Mouse (Mus musculus) gonadal fat pad, adult 2 months (tissue): ENCODE measurements at regions not wholly inside any gene's neighbourhood (a gene's known extent, or its start where the extent isn't known, plus 50 kb on each side); places are given as distances from the start of the nearest gene placed in this dataset.

ENCODE experiments used
- DNase-seq: peaks from one replicate; pipeline ENCODE4 v3.0.0-alpha.2; 2012; ENCODE audit warnings: low read depth

DNA sequence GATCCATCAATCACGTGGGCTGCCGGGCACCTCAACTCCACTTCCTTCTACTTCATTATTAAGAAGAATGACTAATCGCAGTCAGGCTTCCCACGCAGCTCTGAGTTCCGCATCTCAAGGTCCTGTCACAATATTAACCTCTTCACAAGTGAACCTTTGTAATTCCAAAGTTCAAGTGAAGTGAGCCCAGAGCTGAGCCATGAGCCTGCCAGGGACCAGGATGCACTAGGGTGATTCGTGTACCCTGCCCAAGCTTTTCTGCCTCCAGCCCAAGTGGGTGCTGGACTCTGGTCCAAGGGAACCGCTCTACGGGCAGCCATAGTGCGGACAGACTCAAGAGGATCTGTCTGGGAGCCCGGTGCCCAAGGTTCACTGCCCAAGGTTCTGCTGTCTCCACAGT is 463.4 kb downstream of the Ajap1 start:
- DNase-seq = no peak

DNA sequence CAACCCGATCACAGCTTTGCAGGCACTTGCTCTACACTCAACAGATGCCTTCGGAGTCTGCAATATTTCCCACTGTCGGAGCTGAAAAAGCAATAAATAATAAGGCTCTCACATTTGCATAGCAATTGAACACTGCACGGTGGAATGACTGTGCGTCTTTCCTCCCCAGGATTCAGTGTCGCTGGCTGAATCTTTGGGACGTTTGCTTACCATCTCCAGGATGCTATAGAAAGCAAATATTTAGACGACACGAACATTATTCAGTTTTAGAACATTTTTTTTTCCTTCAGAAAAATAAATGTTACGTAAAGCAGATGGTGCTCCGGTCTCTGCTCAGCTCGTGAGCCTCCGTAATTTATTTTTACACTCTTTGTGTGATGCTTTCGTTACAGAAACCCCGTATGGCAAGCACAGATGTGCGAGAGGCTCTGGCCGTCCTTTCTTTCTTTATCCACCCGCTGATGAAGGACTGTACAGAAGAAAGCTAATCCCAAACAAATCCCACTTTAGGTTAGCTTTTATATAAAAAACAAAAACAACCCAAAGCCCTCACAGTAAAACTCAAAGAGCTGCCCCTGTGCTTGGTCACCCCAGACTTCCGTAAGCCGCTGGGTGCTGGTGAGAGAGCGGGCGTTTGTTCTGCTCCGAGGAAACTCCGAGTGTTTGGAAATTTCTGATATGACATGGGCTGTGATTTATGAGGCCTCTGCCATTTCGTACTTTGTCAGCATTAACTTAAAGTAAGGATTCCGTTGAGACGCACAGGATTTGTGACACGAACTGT is 464.3 kb downstream of the Ajap1 start:
- no peak for DNase-seq

DNA sequence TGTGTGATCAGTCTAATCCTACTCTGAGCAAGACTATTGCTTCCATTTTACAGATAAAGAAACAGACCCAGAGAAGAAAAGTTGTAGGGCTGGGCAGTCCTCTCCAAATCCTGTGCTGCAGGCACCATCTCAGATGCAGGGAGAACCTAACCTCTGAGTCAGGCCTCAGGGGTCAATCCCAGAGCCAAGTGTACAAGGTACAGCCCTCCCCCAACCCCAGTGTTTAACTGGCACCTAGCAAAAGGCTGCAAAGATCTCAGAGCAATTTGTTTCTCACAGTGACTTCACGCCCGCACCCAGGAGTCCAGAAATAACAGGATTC is 464.8 kb downstream of the Ajap1 start:
- DNase-seq = no peak

DNA sequence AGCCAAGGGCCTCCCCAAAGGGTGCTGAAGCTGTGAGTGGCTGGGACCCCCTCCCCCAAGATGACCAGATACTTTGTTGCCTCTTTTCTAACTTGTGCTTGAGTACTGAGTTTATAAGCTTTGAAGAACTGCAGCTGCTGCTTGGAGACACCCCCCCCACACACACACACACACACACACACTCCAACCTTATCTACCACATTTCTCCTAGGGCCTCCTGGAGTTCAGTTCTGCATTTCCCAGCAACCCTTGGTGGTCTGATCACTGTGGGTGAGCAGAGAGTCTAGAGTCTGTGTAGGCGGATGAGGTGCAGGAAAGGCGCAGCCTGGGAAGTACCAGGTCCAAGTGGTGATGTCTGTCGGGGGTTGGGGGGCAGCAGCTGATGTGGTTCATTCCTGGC is 479.3 kb downstream of the Ajap1 start:
- no peak for DNase-seq

DNA sequence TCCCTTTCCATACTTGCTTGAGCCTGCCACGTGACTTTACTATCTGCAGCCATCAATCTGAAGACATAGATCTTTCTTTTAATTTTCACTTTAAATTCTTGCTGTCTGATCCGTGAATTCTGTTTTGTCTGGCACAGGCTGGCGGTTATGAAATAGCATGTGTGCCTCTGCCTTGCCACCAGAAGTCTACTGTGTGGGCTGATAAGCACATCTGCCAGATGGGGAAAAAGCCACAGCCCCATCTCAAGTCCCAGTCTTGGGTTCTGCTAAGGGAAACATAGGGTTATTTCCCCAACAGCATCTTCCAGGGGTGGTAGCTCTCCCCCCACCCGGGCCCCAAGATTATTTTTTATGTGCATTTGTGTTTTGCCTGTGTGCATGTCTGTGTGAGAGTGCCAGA is 480.1 kb downstream of the Ajap1 start:
- DNase-seq = peak; percentile 10

DNA sequence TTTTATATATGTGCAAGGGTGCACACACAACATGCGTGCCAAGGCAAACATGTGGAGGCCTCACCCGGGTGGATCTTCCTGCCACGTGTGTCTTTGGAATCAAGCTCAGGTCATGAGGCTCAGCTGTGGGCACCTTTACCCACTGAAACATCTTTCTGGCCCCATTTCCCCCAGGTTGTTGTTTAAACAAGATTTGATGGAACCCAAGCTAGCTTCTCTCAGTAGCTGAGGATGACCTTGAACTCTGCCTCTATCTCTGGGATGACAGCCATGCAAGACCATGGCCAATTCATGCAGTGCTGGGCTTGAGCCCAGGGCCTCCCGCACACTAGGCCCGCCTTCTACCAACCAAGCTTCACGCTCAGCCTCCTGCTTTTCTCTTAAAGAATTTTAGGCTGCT is 480.9 kb downstream of the Ajap1 start:
- no peak for DNase-seq

DNA sequence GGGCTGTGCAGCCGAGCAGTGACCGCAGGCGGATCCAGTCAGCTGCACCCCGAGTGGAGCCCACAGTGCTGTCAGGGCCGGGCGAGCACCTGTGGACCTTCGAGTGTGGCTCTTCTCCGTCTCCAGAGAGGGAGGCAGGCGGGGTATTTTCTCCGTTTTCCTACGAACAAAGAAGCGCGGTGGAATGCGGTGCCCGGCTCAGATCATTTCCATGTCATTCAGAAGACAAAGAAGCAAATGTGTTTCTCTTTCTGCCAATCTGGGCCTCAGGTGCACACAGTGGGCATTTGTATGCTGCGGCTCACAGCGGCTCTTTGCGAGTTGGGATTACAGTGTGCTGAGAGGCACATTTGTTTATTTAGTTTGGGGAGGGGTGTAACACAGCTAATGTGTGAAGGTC is 483.1 kb downstream of the Ajap1 start:
- DNase-seq = no peak

DNA sequence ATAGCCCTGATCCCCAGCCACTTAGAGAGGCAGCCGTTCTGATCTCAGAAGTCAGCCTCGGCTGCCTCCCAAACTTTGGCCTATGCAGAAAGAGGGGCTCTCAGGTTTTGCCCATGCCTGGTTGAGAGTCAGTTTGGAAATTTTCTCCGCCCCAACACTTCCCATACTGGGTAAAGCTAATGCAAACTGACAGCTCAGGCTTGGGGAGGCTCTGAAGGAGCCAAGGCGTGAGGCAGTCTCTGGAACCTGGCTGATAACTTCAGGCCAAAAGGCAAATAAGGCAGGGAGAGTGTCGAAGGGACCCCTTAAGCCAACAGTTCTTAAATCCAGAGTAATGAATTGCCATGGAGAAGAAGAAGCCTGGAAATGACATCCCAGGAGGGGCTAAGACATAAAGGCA is 485.4 kb downstream of the Ajap1 start:
- no peak for DNase-seq

DNA sequence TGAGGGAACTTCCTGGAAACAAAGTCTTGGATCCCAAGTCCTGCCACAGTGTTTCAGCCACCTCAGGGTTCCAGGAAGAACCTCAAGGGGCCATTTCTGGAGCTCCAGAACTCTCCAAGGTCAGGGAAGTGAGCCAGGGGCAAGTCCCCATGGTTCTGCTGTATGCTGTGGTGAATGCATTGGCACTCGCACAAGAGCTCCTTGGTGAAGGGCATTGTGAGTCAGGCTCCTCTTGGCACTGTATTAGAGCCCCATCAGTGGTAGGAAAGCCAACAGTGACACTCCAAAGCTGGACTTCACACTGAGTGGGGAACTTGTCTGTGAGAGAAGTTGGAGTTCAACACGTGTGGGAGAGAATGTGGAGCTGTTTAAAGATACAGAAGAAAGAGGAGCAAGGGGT is 486.0 kb downstream of the Ajap1 start:
- DNase-seq = no peak

DNA sequence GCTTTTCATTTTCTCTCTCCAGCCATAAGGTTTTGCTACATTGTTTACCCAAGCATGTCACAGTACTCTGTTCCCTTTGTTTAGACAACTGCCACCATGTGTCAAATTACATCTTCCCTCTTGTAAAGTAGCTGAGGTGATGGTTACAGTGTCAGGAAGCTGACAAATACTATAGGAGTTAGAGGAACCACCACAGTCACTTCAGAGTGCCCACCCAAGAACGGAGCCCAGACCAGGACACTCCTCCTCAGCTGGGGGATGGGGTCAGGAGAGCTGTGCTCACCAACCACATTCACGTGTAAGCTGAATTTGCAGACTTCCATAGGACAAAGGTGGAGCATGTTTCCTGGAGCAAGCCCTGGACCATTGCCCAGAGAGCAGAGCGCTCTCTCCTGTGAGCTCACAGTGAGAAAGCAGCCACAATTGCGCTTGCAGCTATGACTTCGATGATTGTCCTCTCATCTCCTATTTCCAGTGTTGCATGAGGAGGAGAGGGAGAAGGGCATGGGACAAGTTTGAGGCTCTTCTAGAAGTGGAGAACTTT is 487.5 kb downstream of the Ajap1 start:
- DNase-seq = no peak

DNA sequence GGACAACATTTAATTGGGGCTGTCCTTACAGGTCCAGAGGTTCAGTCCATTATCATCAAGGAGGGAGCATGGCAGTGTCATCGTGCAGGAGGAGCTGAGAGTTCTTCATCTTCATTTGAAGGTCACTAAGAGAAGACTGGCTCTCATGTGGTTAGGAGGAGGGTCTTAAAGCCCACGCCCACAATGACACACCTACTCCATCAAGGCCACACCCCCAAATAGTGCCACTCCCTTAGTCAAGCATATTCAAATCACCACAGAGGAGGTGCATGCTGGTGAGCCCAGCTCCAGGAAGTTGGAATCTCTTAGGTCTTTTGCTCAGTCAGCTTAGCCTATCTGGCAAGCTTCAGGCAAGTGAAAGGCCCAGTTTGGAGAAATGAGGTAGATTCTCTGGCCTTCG is 488.4 kb downstream of the Ajap1 start:
- no peak for DNase-seq

DNA sequence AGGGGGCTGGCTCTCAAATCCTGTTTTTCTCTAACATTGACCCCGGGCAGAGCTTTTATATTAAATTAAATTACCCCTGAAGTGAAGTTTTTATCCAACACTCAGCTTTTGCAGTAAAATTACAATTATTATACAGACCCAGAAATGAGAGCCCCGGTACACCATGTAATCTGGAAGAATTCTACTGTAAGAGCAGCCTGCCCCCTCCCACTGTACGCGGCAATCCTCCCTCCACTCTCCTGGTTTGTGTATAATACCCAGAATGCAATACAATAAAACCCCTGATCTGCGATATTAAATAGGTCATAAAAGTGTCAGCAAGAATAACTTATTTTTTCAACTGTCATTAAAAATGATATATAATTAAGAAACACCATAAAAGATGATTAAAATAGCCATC is 492.3 kb downstream of the Ajap1 start:
- DNase-seq = no peak

DNA sequence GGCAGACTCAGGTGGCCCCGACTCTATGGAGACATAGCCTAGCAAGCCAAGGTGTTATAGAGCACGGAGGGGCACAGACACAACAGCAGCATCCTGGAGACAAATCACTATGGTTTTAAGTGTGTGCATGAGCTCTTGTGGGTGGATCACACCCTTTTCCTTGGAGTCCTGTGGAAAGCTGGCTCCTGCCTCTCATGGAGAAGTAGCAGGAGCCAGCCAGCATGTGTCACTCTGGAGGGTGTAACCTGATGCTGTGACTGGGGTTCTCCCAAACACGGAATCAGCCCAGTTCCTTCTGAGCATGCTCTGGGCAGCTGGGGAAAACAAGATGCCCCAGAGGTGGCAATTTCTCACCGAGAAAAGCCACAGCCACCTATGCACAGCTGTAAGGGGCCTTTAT is 494.9 kb downstream of the Ajap1 start:
- no peak for DNase-seq

DNA sequence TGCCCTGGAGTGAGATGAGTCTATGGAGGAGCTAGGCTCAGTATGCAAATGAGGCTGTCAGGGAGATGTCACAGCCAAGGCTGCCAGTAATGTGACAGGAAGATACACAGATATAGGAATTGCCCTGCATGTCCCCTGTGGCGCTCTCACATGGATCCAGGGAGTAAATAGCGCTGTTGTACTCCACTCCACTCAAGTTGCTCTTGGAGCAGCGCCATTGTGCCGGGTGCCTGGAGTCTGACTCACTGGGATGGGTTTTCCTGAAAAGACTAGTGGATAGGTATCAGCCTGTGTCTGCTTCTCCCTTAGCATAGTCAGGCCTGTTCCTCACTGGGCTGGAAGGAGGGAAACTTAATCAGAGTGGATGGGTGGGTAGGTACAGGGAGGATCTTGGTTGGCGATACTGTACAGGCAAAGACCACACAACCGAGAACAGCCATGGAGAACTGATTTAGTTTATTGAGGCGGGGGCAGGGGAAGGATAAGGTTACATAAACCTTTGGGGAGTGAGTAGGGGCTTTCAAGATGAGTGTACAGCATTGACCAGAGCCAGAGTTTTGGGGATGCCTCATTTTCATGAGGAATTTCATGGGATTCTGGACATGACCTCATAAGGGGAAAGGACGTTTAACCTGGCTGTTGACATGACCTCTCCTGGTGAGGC is 497.5 kb upstream of the Kcnab2 start:
- DNase-seq = no peak

DNA sequence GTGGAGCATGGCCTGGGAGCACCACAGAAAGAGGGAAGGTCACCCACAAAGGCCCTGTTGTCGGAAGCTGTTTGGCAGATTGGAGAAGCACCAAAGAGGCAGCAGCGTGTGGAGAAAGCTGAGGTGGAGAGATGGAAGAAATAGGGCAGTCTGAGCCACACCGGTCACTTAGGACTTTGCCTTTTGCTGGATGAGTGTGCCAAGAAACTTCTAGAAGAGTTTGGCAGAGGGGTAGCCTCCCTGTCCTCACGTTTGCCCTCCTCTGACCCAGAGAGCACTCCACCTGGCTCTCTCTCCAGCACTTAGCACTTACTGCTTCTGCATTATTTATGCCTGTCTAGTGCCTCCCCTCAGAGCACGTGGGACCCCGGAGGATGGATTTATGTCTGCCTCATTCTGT is 485.3 kb upstream of the Kcnab2 start:
- no peak for DNase-seq

DNA sequence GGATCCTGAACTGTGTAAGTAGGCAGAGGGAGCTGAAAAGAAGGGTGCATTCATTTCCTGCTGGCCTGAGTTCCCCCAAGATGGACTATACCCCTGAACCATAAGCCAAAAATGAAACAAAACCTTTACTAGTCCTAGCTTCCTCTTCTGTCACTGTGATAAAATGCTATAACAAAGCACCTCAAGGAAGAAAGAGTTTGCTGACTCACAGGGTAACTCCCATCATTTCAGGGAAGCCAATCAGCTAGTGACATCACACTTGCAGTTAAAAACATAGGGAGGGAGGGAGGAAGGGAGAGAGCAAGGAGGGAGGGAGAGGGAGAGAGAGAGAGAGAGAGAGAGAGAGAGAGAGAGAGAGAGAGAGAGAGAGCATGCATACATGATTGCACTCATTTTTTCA is 484.5 kb upstream of the Kcnab2 start:
- DNase-seq = no peak

DNA sequence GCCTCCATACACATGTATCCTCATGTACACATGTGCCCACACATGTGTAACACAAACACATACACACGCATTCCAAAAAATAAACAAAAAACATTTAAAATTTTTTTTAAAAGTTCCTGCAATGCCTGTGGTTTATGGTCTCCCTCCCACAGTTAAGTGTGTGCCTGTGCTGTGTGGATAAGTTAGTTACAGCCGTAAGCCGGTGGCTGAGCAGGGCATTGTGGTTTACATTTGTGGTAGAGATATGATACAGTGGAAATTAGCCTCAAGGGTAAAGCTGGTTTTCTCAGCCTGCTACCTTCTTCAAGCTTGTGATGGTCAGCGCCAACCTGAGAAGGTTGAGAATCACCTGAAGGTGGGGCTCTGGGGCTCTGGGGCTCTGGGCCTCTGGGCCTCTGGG is 484.0 kb upstream of the Kcnab2 start:
- no peak for DNase-seq

DNA sequence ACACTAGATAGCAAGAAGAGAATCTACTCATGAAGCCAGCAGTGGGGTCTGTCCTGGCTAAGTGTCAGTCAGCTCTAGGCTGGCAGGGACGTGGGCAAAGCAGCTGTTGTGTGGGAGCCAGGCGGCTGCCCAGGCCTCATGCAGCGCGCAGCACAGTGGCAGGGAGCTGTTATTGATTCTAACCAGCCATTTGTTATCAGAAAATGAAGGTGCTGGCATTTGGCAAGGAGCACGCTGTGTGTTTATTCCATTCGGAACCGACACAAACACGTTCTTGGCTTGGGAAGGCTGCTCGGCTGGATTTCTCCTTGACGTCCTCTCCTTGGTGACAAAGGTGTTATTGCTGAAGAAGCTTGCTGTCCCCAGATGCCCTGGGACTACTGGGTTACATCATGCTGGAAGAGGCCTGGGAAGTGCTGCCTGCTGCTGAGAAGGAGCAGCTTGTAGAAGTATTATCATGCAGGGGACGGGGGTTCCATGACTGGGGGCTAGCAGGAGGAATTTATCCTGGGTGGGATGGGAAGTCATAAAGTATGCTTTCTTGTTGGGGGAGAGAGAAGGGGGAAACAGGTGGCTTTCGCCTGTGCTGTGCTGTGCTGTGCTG is 482.1 kb upstream of the Kcnab2 start:
- DNase-seq = no peak

DNA sequence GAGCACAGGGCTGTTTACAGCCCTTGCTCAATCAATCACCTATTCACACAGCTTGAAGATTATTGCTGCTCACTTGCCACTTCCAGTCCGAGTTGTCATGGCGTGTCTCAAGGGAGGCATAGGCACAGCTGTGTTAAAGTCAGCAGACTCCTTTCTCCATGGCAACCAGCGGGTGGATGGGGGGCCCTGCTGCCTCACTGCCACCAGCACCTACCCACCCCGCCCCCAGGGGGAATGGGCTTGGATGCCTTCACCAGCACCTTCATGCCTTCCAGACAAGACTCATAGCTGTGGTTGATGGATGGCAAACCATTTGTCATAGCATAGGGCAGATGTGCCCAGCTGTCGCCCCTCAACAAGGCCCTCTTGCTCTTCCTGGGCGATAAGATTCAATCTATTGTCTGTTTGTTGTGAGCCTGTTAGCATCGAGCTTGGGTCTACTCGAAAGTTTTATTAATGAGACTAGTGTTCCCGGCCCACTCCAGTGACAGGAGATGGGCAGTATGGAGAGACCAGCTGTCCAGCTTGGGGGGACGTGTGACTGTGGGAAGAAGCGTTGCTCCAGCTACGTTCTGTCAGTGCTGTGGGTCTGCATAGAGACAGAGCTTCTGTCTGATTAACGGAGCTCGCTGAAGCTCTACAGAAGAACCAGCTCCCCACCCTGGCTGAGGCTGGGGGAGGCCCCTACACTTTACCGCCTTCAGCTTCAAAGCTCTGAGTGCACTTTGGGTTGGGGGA is 475.7 kb upstream of the Kcnab2 start:
- no peak for DNase-seq

DNA sequence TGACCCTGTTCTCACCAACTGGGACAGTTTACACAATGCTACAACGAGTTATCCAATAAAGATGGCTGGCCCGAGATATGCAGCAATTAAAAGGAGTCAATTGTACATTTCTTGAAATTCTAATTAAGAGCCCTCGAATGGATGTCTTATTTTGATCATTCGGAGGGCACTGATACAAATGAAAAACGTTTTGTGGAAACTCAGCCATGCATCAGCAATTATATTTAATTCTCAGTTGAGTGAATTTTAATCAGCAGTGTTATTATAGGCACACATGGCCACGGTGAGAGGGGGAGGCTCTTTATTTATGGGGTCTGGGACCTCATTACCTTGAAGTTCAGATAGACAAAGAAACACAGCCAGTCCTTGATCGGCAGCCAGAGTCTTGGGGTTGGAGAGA is 471.3 kb upstream of the Kcnab2 start:
- no peak for DNase-seq

DNA sequence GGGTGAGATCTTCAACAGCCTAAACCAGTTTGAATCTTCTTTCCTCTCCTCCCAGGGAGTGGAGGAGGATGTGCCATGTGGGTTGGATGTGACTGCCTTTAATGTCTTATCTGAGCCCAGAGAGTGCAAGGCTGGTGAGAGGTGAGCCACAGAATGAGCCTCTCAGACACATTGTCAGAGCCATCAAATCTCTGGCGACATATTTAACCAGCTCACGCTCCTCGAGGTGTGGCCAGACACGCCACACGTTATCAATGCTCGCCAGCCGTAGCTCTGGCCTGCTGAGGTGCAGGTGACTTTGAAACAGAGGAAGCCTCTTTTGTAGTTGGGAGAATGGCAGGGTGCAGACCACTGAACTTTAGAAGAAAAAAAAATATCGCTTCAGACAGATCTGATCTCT is 463.5 kb upstream of the Kcnab2 start:
- DNase-seq = no peak

DNA sequence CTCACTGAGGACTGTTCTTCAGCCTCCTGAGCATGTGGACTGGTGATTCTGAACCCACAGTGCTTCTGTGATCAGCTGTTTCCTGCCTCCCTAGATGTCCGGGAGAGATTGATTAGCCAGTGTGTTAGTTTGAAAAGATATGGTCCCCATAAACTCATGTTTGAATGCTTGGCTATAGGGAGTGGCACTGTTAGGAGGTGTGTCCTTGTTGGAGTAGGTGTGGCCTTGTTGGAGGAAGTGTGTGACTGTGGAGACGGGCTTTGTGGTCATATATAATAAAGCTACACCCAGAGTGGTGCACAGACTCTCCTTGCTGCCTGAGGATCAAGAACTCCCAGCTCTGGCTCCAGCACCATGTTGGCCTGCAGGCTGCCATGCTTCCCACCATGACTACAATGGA is 458.9 kb upstream of the Kcnab2 start:
- DNase-seq = no peak

DNA sequence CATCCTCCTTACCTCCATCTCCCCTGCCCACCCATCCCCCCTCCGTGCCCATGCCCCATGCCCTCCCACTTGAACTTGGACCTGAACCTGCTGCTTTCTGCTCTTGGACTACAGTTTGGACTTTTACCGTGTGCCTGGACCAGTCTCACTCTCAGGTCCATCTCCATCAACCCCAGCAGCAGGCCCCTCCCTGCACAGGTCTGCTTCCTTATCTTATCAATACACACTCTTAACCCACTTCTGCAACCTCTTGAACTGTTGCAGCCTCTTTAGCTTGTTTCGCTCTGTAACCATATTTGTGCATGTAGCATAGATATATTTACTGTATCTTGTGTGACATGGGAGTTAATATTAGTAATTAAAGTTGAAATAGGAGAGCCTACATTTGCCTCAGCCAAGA is 457.8 kb upstream of the Kcnab2 start:
- no peak for DNase-seq
